Mouse (Mus musculus) lung, postnatal 0 days (tissue): Measurements from ENCODE around the gene Olfr9. TPM values are rescaled to one million over a fixed set of nuclear protein-coding genes. Genes with fewer than 3 reads are reported as not detected.
"Not testable (repeated sequence)": the region's sequence is repeated elsewhere in the genome, so short reads cannot be mapped to it uniquely, and the experiment has no call there.

Experiments
- ATAC-seq: fragments of 200-750 bp; cut with Nextera tagmentation; 2 replicates; pipeline ENCODE4 v1.8.0; 2017; ENCODE audit warnings: moderate library complexity
- DNase-seq: peaks from one replicate; pipeline ENCODE4 v3.0.0-alpha.2; 2016; ENCODE audit warnings: low spot score
- H3K27ac ChIP-seq: fragments of 300-500 bp; sonication (generic); 2 replicates; pipeline ENCODE4 v1.5.1; 2014; ENCODE audit warnings: antibody characterized with exemption, mild to moderate bottlenecking, low read length, mixed read lengths
- H3K27me3 ChIP-seq: fragments of 300-500 bp; sonication (generic); replicated peaks from 2 replicates; pipeline ENCODE4 v1.6.1; 2014; ENCODE audit warnings: low read length, mixed read lengths; ENCODE audit not compliant: insufficient read depth
- H3K36me3 ChIP-seq: fragments of 300-500 bp; sonication (generic); 2 replicates; pipeline ENCODE4 v1.6.1; 2014; ENCODE audit warnings: low read length, mixed read lengths; ENCODE audit not compliant: insufficient read depth
- H3K4me1 ChIP-seq: fragments of 300-500 bp; sonication (generic); 2 replicates; pipeline ENCODE4 v1.6.1; 2014; ENCODE audit warnings: antibody characterized with exemption, low read depth, low read length, mixed read lengths; ENCODE audit not compliant: insufficient read depth
- H3K4me2 ChIP-seq: fragments of 300-500 bp; sonication (generic); replicated peaks from 2 replicates; pipeline ENCODE4 v1.6.1; 2014; ENCODE audit warnings: low read depth, mild to moderate bottlenecking, low read length, moderate library complexity, mixed read lengths
- H3K4me3 ChIP-seq: fragments of 300-500 bp; sonication (generic); 2 replicates; pipeline ENCODE4 v1.5.1; 2014; ENCODE audit warnings: low read depth, low read length
- H3K9ac ChIP-seq: fragments of 300-500 bp; sonication (generic); replicated peaks from 2 replicates; pipeline ENCODE4 v1.6.1; 2014; ENCODE audit warnings: low read depth, mild to moderate bottlenecking
- H3K9me3 ChIP-seq: fragments of 300-500 bp; sonication (generic); 2 replicates; pipeline ENCODE4 v1.6.1; 2016; ENCODE audit warnings: low read length, mixed read lengths
- CTCF ChIP-seq: IDR thresholded peaks from 2 replicates; pipeline ENCODE4 v1.5.1; 2016; ENCODE audit warnings: antibody characterized with exemption, mild to moderate bottlenecking
- EP300 ChIP-seq: IDR thresholded peaks from 2 replicates; pipeline ENCODE4 v1.6.1; 2016; ENCODE audit warnings: antibody characterized with exemption, mild to moderate bottlenecking, control low read depth
- WGBS: fragments of 180-500 bp; shearing (Covaris S2); extraction: QIAGEN DNeasy Blood & Tissue Kit; methylation state at CpG from one replicate; pipeline ENCODE4 v1.1.7; 2014; 5-methylcytosine and 5-hydroxymethylcytosine counted together
- polyA plus RNA-seq: library from polyadenylated mRNA; unstranded; fragments of >200 nt; fragmentation: Nextera tagmentation; extraction: Ambion mirVana; gene quantifications from 2 replicates; pipeline ENCODE4 v1.2.1, GENCODE M21; 2015

The Olfr9 gene
- not detected in 2 replicates for polyA plus RNA-seq

DNA sequence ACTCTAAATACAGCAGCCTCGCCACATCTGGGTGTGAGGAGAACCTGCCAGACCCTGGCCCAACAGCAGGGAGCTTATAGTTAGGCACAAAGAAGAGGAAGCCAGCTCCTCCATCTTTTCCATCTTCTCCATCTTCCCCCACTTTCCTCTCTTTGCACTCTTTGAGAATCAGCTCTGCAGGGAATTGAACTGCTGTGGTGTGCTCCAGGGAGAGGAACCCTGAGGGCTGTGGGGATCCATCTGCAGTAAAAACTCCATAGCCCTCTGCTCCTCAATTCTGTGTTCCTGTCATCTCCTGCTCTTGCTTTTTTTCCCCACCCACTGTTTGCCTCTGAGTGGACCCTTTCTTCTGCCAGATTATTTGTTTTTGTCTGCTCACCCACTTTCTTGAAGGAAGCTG lies at the start of gene Olfr9:
Olfr9 (plus strand) TSS at position 301 of the 400 bp plus-strand sequence.
- not testable (repeated sequence) for H3K9me3 ChIP-seq, H3K27ac ChIP-seq, DNase-seq, H3K4me3 ChIP-seq, H3K4me1 ChIP-seq, H3K27me3 ChIP-seq, ATAC-seq, H3K36me3 ChIP-seq, H3K9ac ChIP-seq, H3K4me2 ChIP-seq
- WGBS = 75% methylated on average over 1 of the region's 1 CpGs

- no peak overlapping the region for H3K4me2 ChIP-seq
- no peak overlapping the region for H3K4me3 ChIP-seq
- DNase-seq (no peak), ATAC-seq (no peak)
- no peak for TF ChIP-seq EP300
- TF ChIP-seq CTCF = no peak
- H3K36me3 ChIP-seq = no peaks in the 10 kb centered on the region
- no peak overlapping the region for H3K27ac ChIP-seq
- H3K27me3 ChIP-seq = no peaks in the 10 kb centered on the region
- 75% methylated on average over 10 of the region's 10 CpGs for WGBS
- H3K9ac ChIP-seq = no peak overlapping the region
- H3K9me3 ChIP-seq = no peaks in the 10 kb centered on the region
- H3K4me1 ChIP-seq = 0 out of 2 replicates have a peak, but pooled peaks cover 5% of the 10 kb centered on the region
Observed at GRCm38 (mm10) chr10:128940475-128941061, 48.7 kb upstream of the Olfr9 start.

- WGBS = 22% methylated on average over 3 of the region's 3 CpGs
- peak; percentile 60 for ATAC-seq
Observed at GRCm38 (mm10) chr10:128945675-128946074, 43.6 kb upstream of the Olfr9 start.

DNA sequence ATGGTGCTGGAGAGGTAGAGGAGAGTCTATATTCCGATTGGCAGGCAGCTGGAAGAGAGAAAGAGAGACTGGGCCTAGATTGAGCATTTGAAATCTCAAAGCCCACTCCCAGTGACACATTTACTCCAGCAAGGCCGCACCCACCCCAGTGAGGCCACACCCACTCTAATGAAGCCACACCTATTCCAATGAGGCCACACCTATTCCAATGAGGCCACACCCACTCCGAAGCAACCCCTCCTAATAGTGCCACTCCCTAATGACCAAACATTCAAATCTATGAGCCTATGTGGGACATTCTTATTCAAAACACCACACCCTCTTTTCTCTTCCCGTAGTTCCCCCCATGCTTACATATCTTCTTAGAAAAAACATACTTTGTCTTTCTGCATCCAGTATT lies 41.7 kb upstream of the Olfr9 start:
- Histone ChIP-seq H3K9me3 (no peaks in the 10 kb centered on the region), H3K36me3 (no peaks in the 10 kb centered on the region), H3K9ac (no peak overlapping the region), H3K27me3 (no peaks in the 10 kb centered on the region), H3K4me1 (no peaks in the 10 kb centered on the region), H3K4me2 (no peak overlapping the region), H3K4me3 (no peak overlapping the region), H3K27ac (no peak overlapping the region)
- TF ChIP-seq CTCF = no peak
- no peak for TF ChIP-seq EP300
- DNase-seq (no peak), ATAC-seq (no peak)
- 80% methylated on average over 4 of the region's 4 CpGs for WGBS

More at GRCm38 (mm10) chr10:128945675-128946074, 43.6 kb upstream of the Olfr9 start:
- no peak overlapping the region for H3K27ac ChIP-seq
- H3K4me1 ChIP-seq = no peaks in the 10 kb centered on the region
- no peaks in the 10 kb centered on the region for H3K36me3 ChIP-seq
- H3K9ac ChIP-seq = no peak overlapping the region
- H3K9me3 ChIP-seq = no peaks in the 10 kb centered on the region
- no peaks in the 10 kb centered on the region for H3K27me3 ChIP-seq
- no peak overlapping the region for H3K4me3 ChIP-seq
- TF ChIP-seq EP300 (no peak), CTCF (peak; percentile 83)
- H3K4me2 ChIP-seq = no peak overlapping the region
- DNase-seq = peak; percentile 44

DNA sequence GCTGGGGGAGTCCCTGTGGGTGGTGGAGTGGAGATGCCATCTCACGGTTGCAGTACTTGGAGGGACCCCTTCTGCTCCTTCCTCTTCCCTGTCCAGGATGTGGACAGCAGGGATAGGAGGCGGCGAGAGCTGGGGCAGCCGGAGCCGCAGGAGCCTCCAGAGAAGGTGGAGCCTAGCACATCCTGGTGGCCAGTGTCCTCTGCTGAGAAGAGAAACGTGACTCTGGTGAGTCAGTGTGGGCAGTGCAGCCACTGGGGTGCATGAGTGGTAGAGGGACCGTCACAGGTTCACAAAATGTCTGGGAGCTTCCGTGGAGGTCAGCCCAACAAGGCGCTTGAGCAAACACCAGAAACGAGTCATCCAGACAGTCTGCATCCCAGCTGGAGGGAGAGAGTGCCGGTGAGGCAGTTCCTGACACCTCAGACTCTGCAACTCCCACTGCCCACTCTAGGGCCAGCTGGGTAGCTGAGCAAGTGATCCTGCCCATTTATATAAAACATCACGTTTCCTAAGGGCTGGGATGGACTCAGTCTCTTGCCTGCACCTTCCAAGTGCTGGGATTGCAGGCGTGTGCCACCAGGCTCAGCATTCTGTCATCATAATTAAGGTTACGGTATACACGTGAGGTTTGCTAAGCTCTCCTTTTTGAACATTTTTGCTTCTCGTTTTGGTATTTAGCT lies 38.9 kb upstream of the Olfr9 start:
- DNase-seq (no peak), ATAC-seq (no peak)

DNA sequence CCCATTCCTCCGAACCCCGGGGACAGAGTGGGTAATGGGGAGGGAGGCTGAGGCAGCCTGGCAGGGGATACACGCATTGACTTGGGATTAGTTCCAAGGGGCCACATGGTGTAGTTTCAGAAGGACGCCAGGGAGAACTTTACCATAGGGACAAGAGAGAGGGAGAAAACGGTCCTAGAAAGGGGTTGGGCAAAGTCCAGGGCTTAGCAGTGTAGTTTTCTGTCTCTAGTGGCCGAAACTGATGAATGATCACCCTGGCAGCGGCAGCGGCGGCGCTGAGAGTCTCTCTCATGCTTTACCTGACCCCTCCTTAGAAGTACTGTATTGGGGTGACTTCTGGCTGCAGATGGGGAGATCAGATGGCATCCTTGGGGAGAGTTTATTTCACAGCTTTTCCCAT lies 30.9 kb upstream of the Olfr9 start:
- ATAC-seq (no peak), DNase-seq (no peak)
- Histone ChIP-seq H3K27me3 (no peaks in the 10 kb centered on the region), H3K27ac (no peak overlapping the region), H3K9ac (no peak overlapping the region), H3K4me2 (no peak overlapping the region), H3K9me3 (no peaks in the 10 kb centered on the region), H3K4me1 (no peaks in the 10 kb centered on the region), H3K4me3 (no peak overlapping the region), H3K36me3 (no peaks in the 10 kb centered on the region)
- TF ChIP-seq CTCF (no peak), EP300 (no peak)
- 73% methylated on average over 10 of the region's 10 CpGs for WGBS

More for the DNA sequence above, 38.9 kb upstream of the Olfr9 start:
- no peaks in the 10 kb centered on the region for H3K27me3 ChIP-seq
- no peak overlapping the region for H3K9ac ChIP-seq
- no peak overlapping the region for H3K27ac ChIP-seq
- H3K4me1 ChIP-seq = no peaks in the 10 kb centered on the region
- TF ChIP-seq CTCF (no peak), EP300 (no peak)
- no peaks in the 10 kb centered on the region for H3K9me3 ChIP-seq
- 42% methylated on average over 14 of the region's 16 CpGs for whole genome bisulfite sequencing
- no peaks in the 10 kb centered on the region for H3K36me3 ChIP-seq
- H3K4me3 ChIP-seq = no peak overlapping the region
- H3K4me2 ChIP-seq = no peak overlapping the region
